Mouse (Mus musculus): ENCODE data around the gene Cdc42se1. TPM values are rescaled to one million over a fixed set of nuclear protein-coding genes. Genes with fewer than 3 reads are reported as not detected.
A peak's percentile ranks its signal among the peaks of the same experiment; 100 is the strongest.
"Not testable (repeated sequence)": the region's sequence is repeated elsewhere in the genome, so short reads cannot be mapped to it uniquely, and the experiment has no call there.

The Cdc42se1 gene
- total RNA-seq, 2 experiments from 2014 or later, result 67.5 to 77.5 TPM

DNA sequence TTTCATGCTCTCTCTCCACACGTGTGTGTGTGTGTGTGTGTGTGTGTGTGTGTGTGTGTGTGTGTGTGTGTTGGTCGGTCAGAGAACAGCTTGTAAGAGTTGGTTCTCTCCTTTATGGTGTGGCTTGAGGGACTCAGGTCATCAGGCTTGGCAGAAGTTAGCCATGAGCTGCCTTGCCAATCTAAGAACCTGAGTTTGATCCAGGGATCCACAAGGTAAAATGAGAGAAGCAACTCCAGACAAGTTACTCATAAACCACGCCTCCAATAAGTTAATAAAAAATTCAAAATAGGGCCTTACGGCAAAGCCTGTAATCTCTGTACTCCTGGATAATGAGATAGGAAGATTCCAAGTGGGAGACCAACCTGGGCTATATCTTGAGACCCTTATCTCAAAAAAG lies 20.2 kb upstream of the Cdc42se1 start:
- no peak for TF ChIP-seq CTCF (conservative IDR thresholded peaks at IDR 0.05)
- DNase-seq (ENCODE audit: low spot score in 2 of 2), result no peak
- Histone ChIP-seq H3K27ac (no peak overlapping the region), H3K4me3 (no peak overlapping the region)

DNA sequence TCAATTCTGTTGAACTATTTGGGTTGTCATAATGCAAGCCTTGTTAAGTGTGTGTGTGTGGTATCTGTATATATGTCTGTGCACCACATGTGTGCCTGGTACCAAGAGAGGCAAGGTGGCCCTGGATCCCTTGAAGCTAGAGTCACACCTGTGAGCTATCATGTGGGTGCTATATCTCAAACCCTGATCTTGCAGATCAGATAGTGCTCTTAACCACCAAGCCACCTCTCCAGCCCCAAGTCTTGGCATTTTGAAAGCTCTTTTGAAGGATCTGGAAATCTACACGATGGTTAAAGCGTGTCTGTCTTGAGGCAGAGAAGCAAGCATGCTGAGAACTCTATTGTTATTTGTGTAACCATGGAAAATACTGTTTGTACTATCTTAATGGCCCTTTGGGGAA lies 17.9 kb upstream of the Cdc42se1 start:
- DNase-seq (ENCODE audit: low spot score in 2 of 2), result no peak
- Histone ChIP-seq H3K4me3 (no peak overlapping the region), H3K27ac (no peak overlapping the region)
- TF ChIP-seq CTCF (conservative IDR thresholded peaks at IDR 0.05), result no peak

DNA sequence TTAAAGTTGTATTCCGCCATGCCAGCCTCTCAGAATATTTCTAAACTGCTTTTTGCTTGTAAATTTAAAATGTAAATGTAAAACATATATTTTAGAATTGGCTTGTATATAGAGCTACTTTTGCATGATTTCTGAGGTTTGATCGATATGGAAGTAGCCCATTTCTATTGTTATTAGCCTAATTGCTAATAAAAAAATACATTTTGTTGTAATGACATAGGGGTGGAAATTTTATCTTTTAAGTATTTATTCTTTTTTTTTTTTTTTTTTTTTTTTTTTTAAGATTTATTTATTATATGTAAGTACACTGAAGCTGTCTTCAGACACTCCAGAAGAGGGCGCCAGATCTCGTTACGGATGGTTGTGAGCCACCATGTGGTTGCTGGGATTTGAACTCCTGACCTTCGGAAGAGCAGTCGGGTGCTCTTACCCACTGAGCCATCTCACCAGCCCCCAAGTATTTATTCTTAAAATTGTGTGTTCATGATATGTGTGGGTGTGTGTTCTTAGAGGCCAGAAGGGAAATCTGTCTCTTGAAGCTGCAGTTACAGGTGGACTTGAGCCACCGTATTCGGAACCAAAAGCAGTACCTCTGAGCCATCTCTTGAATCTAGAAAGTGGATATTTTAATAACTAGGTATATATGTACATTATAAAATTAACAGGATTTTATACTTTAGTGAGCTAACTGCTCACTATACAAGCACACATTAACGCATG lies 15.5 kb upstream of the Cdc42se1 start:
- DNase-seq (ENCODE audit: low spot score in 2 of 2); H3K27ac ChIP-seq; H3K4me3 ChIP-seq: not testable (repeated sequence)
- TF ChIP-seq CTCF (conservative IDR thresholded peaks at IDR 0.05), result peak; percentile 48

DNA sequence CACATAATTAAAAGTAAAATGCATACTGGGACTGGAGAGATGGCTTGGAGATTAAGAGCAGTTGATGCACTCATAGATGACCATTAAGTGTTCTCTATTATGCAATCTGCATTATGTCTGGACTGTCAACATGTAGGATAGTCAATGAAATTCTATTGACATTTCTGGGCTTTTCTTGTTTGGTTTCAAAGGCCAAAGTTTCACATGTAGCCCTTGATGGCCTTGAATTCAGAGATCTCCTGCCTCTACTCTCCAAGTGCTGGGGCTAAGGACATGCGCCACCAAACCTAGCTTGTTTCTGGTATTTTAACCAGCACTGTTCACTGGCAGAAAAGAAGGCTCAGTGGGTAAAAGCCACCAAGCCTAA lies 14.9 kb upstream of the Cdc42se1 start:
- Histone ChIP-seq H3K27ac (no peak overlapping the region), H3K4me3 (no peak overlapping the region)
- no peak for TF ChIP-seq CTCF (conservative IDR thresholded peaks at IDR 0.05)
- no peak for DNase-seq (ENCODE audit: low spot score in 2 of 2)

DNA sequence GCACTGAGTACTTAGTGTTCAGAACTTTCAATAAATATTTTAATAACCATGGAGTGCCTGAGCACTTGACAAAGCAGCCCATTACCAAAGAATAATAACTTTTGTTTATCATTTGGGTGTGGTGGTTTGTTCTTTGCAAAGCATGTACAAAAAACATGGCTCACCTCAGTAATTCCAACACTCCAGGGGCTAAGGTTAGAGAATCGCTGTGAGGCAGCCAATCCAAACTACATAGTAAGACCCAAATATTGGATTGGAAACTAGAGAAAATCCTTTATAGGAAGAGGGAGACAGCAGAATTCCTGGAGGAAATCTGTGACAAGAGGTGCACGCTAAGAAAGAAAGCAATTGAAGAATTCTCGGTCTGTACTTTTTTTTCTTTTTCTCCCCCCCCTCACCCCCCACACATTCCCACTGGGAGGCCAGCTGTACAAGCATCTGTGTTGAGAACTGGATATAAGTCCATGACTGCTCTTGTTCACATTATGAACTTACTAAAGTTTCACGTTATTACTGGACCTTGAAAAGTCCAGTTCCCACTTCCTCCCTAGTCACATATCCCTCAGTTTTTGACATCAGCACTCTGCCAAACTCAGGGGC lies 11.8 kb upstream of the Cdc42se1 start:
- no peak for DNase-seq (ENCODE audit: low spot score in 2 of 2)
- Histone ChIP-seq H3K4me3 (peak overlapping the region; percentile 62), H3K27ac (peak overlapping the region; percentile 99)
- no peak for TF ChIP-seq CTCF (conservative IDR thresholded peaks at IDR 0.05)

DNA sequence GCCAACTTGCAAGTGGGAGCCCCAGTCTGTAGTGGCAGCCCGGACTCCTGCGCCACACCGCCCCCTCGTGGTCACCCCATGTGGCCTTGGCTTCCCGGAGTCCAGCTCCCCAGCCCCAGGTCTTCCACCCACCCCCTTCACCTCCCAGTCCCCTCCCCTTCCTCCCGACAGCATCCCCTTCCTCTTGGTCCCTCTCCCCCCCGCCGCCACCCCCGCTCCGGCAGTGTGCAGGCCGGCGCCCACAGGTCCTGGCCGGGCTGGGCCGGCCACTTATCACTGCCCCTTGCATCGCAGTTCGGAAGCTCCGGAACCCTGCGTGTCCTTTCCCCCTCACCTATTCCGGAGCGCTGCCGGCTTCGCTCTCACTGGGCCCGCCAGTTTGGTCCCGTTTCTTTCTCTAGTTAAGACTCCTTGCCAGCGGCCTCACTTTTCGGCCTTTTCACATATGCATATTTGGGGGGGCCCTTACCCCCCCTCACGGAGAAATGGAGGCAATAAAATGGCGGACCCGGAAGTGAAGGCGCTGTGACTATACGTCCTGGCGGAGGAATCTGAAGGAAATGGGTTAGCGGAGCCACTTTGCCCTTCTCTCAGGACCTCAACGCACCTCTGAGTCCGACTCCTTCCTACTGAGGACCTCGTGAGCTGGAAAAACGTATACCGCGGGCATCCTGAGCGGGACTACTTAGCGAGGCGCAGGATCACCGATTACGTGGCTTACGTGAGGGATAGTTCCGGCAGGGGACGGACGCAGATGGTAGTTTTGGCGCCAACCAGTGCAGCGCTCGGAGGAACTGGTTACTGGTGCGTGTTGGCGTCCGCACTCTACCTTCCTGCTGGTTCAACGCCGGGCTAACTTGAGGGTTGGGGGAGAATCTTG lies 11.0 kb upstream of the Cdc42se1 start, which contains the start of gene Gabpb2:
TSS of gene Gabpb2 (minus strand) at position 662 of the 880 bp plus-strand sequence.
- peak; percentile 91 for TF ChIP-seq CTCF (conservative IDR thresholded peaks at IDR 0.05)
- peak; percentile 84 to 92 for DNase-seq (ENCODE audit: low spot score in 2 of 2)
- Histone ChIP-seq H3K27ac (peak within 1 kb of the TSS; percentile 99), H3K4me3 (peak within 1 kb of the TSS; percentile 62)

DNA sequence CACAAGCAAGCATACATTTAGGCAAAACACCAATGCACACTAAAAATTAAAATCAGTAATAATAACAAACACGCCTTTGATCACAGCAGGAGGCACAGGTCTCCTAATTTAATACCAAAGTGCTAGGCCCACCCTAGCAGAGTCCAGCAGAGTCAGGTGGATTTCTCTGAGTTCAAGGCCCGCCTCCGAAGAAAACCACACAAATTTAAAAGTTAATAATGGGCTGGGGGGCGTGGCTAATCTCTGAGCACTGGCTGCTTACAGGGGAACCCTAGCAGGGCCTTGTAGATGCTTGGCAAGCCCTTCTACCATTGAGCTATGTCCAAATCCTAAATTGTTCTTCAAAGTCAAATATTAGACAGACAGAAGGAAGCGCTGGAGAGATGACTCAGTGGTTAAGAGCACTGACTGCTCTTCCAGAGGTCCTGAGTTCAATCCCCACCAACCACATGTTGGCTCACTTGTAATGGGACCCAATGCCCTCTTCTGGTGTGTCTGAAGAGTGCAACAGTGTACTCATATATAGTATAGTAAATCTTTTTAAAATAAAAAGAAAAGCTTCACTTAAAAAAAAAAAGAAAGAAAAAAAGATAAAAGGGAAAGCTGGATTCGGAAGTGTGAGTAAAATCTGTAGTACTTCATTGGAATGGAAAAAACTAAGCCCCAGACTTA lies 9.9 kb upstream of the Cdc42se1 start:
- no peak overlapping the region; the same call in 1 of the 2 replicates for H3K4me3 ChIP-seq
- DNase-seq (ENCODE audit: low spot score in 2 of 2), result no peak
- H3K27ac ChIP-seq, result no peak overlapping the region
- peak; percentile 52 for TF ChIP-seq CTCF (conservative IDR thresholded peaks at IDR 0.05)

DNA sequence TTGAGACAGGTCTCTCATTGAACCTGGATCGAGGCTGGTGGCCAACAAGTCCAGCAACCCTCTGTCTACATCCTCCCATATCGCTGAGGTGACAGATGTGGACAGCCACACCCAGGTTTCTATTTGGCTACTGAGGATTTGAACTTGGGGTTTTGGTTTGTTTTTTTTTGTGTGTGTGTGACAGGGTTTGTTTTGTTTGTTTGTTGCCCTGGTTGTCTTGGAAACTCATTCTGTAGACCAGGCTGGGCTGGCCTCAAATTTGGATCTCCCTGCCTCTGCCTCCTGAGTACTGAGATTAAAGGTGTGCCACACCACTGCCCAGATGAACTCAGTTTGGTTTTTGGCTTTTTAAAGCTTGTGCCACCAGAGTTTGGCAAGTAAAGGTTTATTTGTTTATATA lies 5.5 kb upstream of the Cdc42se1 start:
- no peak for TF ChIP-seq CTCF (conservative IDR thresholded peaks at IDR 0.05)

DNA sequence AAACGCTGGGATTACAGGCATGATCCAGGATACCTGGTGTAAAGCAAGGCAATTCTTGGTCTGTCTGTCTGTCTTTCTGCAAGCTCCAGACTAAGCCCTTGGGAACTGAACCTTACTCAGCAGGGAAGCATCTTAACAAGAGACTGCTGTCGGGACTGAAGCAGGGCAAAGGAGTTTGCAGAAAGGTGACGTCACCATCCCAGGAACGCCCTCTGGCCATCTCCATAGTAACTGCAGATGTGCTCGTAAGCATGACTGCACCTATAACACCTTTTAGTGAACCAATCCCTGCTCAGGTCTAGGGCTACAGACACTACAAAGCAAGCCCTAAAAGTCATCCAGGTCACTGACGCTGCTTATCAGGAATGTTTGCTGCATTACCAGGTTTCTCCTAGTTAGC lies 4.2 kb upstream of the Cdc42se1 start:
- Histone ChIP-seq H3K4me3 (no peak overlapping the region), H3K27ac (peak overlapping the region; percentile 36; the same call in 1 of the 2 replicates)
- no peak for TF ChIP-seq CTCF (conservative IDR thresholded peaks at IDR 0.05)
- DNase-seq (ENCODE audit: low spot score in 2 of 2), result no peak

More for the DNA sequence above, 5.5 kb upstream of the Cdc42se1 start:
- no peak overlapping the region for H3K27ac ChIP-seq
- DNase-seq (ENCODE audit: low spot score in 2 of 2), result no peak
- H3K4me3 ChIP-seq, result no peak overlapping the region

DNA sequence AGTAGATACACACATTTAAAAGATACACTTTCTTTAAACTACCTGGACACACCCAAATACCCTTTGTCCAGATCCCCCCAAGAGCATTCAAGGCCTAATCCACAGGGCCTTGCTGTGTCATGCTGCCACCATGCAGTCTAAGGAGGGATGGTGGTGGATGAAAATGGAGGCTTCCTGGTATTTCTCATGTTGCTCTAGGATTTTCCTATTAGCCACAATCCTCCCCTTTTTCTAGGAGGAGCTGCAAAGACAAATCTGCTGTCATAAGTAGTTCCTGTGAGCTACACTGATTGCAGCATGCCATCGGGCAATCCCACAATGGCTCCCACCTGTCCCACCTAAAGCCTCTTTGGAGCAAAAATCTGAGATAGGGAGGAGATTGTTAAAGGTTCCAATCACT lies 1.3 kb upstream of the Cdc42se1 start:
- Histone ChIP-seq H3K4me3 (peak overlapping the region; percentile 81), H3K27ac (peak overlapping the region; percentile 100)
- TF ChIP-seq CTCF (conservative IDR thresholded peaks at IDR 0.05), result no peak
- peak in 1 of 2 experiments; percentile 32 for DNase-seq (ENCODE audit: low spot score in 2 of 2)

DNA sequence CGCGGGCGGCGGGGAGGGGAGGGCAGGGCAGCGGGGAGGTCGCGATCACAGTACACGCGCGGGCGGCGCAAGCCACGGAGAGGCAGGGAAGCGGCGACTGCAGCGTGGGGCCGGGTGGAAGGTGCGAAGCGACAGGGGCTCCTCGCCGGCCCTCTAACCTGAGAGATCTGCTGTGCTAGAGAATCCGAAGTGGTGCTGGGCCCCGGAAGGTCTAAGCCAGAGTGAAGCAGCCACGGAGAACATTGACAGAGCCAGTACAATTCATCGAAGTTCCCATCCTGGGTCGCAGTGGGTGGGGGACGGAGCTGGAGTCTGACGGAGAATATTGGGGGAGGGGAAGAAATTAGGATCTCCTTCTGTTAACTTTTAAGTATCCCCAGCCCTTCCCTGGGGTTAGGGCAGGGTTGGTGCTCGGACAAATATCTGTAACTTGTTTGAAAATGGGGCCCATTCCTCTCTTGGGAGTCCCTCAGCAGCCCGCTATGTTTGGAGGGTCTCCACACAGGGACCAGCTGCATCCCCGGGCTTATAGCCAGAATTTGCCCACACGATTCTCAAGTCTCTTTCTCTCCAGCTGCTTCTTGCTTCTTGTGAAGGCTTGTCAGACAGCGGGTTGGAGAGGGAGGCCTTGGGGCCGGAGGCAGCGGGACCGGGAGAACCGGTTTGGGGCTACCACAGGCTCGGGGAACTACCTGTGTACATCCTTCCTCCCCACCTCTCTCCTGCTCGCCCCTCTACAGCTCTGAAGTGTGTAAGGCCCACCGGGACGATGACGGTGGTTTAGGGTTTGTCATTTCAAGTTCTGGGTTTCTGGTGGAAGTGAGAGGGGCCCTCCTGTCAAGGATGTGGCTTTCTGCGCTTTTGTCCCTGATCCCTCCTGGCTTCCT lies 605 bp downstream of the Cdc42se1 start:
- peak overlapping the region; percentile 100 for H3K27ac ChIP-seq
- no peak for TF ChIP-seq CTCF (conservative IDR thresholded peaks at IDR 0.05)
- H3K4me3 ChIP-seq, result peak overlapping the region; percentile 81
- DNase-seq (ENCODE audit: low spot score in 2 of 2), result peak; percentile 67 to 72
